Comparison of ENCODE assay signal across 8 mouse cellular contexts in the genomic region with DNA sequence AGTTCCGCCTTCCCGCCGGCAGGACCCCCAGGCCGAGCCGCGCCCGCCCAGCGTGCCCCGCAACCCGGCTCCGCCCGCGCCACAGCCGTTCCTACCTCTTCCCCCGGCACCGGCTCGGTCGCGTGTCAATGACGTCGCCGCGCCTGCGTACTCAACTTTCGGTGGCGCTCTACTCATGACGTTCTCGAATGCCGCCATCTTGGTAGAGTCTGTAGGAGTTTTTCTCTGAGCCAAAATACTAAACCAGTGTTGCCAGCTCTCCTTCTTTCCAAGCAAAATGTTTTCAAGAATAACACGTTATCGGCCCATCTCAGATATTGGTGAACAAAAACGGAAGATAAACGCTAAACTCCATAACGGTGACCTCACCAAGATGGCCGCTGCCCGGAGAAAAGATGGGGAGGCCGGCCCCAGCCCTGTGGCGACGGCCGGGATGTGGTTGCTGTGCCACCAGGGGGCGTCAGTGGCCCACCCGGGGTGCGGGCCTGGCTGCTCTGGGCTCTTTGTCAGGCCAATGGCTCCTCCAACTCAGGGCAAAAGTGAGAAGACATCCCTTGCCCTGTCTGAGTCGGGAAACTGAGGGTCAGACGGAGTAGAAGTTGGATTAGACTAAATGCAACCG. TPM values are rescaled to one million over a fixed set of nuclear protein-coding genes. Genes with fewer than 3 reads are reported as not detected.
DNase-seq lines count a peak whose midpoint lies in the region; ATAC-seq and TF ChIP-seq lines count a peak whose summit lies in the region.

A gene (minus strand): TSS at position 572 of the 622 bp plus-strand sequence.

- H3K36me3 ChIP-seq in hindbrain, embryonic 15.5 days, result no peaks in the 10 kb centered on the region

- in situ Hi-C loops in Patski (cut with MboI; ENCODE audit: low pct_unique_long_range_greater_than_20kb), result no loop called here

- no peaks in the 10 kb centered on the region for H3K9me3 ChIP-seq in hindbrain, embryonic 15.5 days

- no peak for TF ChIP-seq CTCF in Patski (IDR thresholded peaks at IDR 0.05)

- H3K4me3 ChIP-seq in hindbrain, embryonic 15.5 days, result peak within 1 kb of the TSS; percentile 86

- H3K4me1 ChIP-seq in hindbrain, embryonic 15.5 days (replicated peaks), result peaks cover 37% of the 10 kb centered on the region

- WGBS in hindbrain, embryonic 15.5 days, result under 1% methylated on average over 46 of the region's 46 CpGs

- peak; percentile 70 for DNase-seq in Patski (ENCODE audit: low read depth, low spot score)
- DNase-seq in cerebellum, postnatal 25 days, result peak; percentile 96 to 97
- DNase-seq in frontal cortex, postnatal 36 days (ENCODE audit: low spot score in 2 of 2), result peak; percentile 96 to 98
- DNase-seq in left cerebral cortex, adult 11 months (ENCODE audit: low spot score), result peak; percentile 93
- peak; percentile 96 for DNase-seq in lung, postnatal 4 days
- DNase-seq in retina, postnatal 7 days (ENCODE audit: low read depth, low spot score), result peak; percentile 92
- DNase-seq in urinary bladder, adult 2 months (ENCODE audit: low spot score), result peak; percentile 96

- peak within 1 kb of the TSS; percentile 97 for H3K4me2 ChIP-seq in hindbrain, embryonic 15.5 days

- peak within 1 kb of the TSS; percentile 91 for H3K27ac ChIP-seq in hindbrain, embryonic 15.5 days (replicated peaks)

- no peaks in the 10 kb centered on the region for H3K27me3 ChIP-seq in Patski
- H3K27me3 ChIP-seq in hindbrain, embryonic 15.5 days, result no peaks in the 10 kb centered on the region

- POLR2A ChIA-PET in Patski (lab: Charles Lee), result interaction anchor here (0.9 to 1.0 kb wide), 2 partner anchors 18 to 32 kb away, joined by 3 to 4 read pairs; a partner anchor contains a TSS

- CTCF ChIA-PET in Patski (lab: Charles Lee), result interaction anchor here (0.7 to 3.1 kb wide), 9 partner anchors 16 to 145 kb away, joined by 3 to 17 read pairs (median 3); a partner anchor contains a TSS

- ATAC-seq in Patski, result peak; percentile 55
- peak; percentile 89 for ATAC-seq in hindbrain, embryonic 15.5 days (ENCODE audit: low FRiP score, low read depth)

- peak within 1 kb of the TSS; percentile 72 for H3K9ac ChIP-seq in hindbrain, embryonic 15.5 days

RNA-seq across cellular contexts. Expression of the gene that starts here (rescaled TPM):
- polyA plus RNA-seq in Patski (2021), result 67.5 TPM
- 166 and 176 TPM in 2 replicates for polyA plus RNA-seq in hindbrain, embryonic 15.5 days (2015; fragmentation: Nextera tagmentation; extraction: Ambion mirVana)
- polyA plus RNA-seq in urinary bladder, adult 2 months (2012; rRNA removed), result 70.9 and 74.6 TPM in 2 replicates

Comparison
In these comparisons a context has a peak if more than half of its experiments do, and no peak if none do; other contexts are left out.
1. Peak in every context shown above with its lines: DNase-seq, ATAC-seq, H3K4me3 ChIP-seq and H3K27ac ChIP-seq.